ENCODE assay signal across 13 mouse cellular contexts in the genomic region with DNA sequence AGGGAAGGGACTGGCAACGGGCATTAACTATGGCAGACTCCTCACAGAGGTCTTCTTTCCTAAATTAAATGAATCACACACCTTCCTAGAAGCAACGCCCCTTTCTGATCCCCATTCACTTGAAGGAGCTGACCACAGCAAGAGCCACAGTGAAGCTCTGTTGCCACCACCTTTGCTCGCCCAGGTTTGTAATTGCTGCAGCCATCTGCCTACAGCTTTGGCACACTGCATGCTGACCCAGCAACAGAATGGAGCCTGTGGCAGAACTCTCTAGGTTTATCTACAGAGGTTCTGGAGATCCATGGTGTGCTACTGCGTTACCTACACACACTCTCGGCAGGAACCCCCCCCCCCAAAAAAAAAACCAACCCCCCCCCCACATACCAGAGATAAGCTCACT.
DNase-seq lines count a peak whose midpoint lies in the region.
"Had no signal": no experiment of that assay in that cellular context is flagged by ENCODE, and none has a peak within 500 bp of the region (broad histone marks: within the 10 kb centered on the region; RNA-seq: fewer than 3 reads in every experiment).

No protein-coding gene starts in this region.

- peak; percentile 18 to 42 for DNase-seq in cerebellum, adult 18-20 months
- no peak for DNase-seq in cerebellum, adult 11-12 months
- peak; percentile 23 for DNase-seq in cerebellum, adult 9-11 months
- DNase-seq in cerebellum, postnatal 10 days = no peak
- DNase-seq in cerebellum, postnatal 25 days = peak; percentile 25 to 49
- no peak for DNase-seq in cerebellum, adult 8-10 months
- DNase-seq in cerebellum, postnatal 36 days = peak; percentile 20 to 25
- DNase-seq in frontal cortex, postnatal 25 days (ENCODE audit: low spot score in 2 of 2) = no peak
- DNase-seq: adrenal gland, adult 2 months; adrenal gland, postnatal 10 days; adrenal gland, postnatal 25 days; embryo, embryonic 11 days; gastrocnemius, postnatal 14 days had no signal

Comparison
In these comparisons a context has a peak if more than half of its experiments do, and no peak if none do; other contexts are left out.
1. DNase-seq: peak in cerebellum, adult 18-20 months (2 of 2), cerebellum, adult 9-11 months (single experiment), cerebellum, postnatal 25 days (2 of 2) and cerebellum, postnatal 36 days (2 of 2); none in cerebellum, adult 11-12 months (single experiment), cerebellum, postnatal 10 days (0 of 2), cerebellum, adult 8-10 months (single experiment) and frontal cortex, postnatal 25 days (0 of 2).